Mouse (Mus musculus): Measurements from ENCODE around the gene Prodh2. TPM values are rescaled to one million over a fixed set of nuclear protein-coding genes. Genes with fewer than 3 reads are reported as not detected.

Gene Prodh2
- total RNA-seq, 1 experiment, result 0.80 TPM

DNA sequence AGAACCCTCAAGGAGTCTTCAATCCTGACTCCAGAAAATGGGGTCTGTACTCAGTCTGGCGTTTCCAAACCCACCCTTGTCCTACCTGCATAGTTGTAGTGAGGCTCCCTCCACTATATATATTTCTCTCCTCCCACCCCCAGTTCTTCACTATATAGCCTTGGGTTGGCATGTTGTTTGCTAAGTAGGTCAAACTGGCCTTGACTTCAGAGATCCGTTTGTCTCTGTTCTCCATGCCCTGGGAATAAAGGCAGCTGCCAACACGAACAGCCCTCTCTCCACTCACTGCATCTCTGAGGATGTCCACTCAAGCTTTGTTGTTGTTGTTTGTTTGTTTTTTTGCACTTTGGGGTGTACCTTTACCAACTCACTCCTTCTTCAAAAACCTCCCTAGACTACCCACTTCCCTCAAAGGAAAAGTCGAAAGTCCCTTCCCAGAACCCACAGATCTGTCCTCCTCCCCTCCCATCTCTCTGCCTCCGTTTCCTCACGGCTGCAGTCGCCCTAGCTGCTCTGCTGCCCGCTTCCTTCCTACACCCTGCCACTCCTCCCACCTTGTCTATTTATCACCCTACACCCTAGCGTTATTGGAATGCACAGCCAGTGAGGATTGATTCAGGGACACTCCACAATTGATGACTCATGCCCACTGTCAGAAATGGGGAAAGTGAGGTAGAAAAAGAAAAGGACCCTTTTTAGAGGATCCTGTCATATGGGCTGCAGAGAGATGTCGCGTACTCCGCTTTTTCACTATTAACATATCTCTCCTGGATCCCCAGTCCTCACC, 65.4 kb downstream of the Prodh2 start:
- in situ Hi-C loops (cut with MboI; ENCODE audit: low sequenced_read_pairs in 2 of 2, unreplicated experiment in 2 of 2), result no loop called here
- peaks cover 18% of the 10 kb centered on the region for H3K36me3 ChIP-seq (ENCODE audit: control insufficient read depth, insufficient read depth, low read length, poor library complexity, severe bottlenecking)
- TF ChIP-seq ZNF384 (IDR thresholded peaks at IDR 0.05; ENCODE audit: low read depth, low read length) (no peak), MAFK (IDR thresholded peaks at IDR 0.05; ENCODE audit: insufficient read depth, low read depth, low read length) (no peak)
- H3K27ac ChIP-seq (ENCODE audit: insufficient read depth, low read depth, low read length, poor library complexity, severe bottlenecking), result no peak overlapping the region
- H3K4me1 ChIP-seq (ENCODE audit: control insufficient read depth in 2 of 2, insufficient read depth in 2 of 2, low read length in 2 of 2, poor library complexity in 1 of 2), result peaks cover 4 to 12% of the 10 kb centered on the region in 2 experiments; a peak in 2 of 4 replicates
- H3K9ac ChIP-seq (ENCODE audit: insufficient read depth, low read depth, low read length, poor library complexity, severe bottlenecking), result peak overlapping the region; percentile 77
- H3K4me3 ChIP-seq (ENCODE audit: insufficient read depth in 1 of 2, low read depth in 1 of 2, low read length in 2 of 2, poor library complexity in 1 of 2, severe bottlenecking in 1 of 2), result peak overlapping the region; percentile 79 to 96
- DNase-seq (ENCODE audit: low read depth, low spot score), result no peak
- no peaks in the 10 kb centered on the region for H3K9me3 ChIP-seq (ENCODE audit: control insufficient read depth, insufficient read depth, low read depth, low read length)

DNA sequence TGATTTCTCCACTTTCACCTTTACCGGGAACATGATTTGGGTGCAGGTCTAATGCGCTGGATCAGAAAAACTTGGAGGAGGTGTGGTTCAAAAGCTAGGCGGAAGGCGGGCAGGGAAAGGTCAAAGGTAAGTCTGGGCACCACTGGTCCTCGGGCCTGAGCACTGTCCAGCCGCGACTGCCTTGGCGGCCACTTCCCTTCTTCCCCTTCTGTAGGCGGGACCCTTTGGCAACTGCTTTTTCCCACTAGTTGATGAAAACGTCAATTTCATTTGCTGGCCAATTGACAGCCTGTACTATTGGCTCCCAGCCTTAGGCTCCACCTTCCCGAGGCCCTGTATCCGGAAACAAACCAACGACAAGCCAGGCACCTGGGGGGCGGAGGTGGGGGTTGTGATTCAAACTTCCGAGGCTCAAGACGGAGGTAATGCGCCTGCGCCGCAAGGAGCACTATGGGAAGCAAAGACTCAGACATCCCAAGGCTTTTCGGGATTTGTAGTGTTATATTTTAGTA, 66.1 kb downstream of the Prodh2 start, which contains the start of gene Lin37:
Lin37 (minus strand) TSS at position 396 of the 512 bp plus-strand sequence.
- H3K9me3 ChIP-seq (ENCODE audit: control insufficient read depth, insufficient read depth, low read depth, low read length), result no peaks in the 10 kb centered on the region
- peaks cover 18% of the 10 kb centered on the region for H3K36me3 ChIP-seq (ENCODE audit: control insufficient read depth, insufficient read depth, low read length, poor library complexity, severe bottlenecking)
- TF ChIP-seq CHD2 (IDR thresholded peaks at IDR 0.05; ENCODE audit: low read depth, low read length), result peak; percentile 48; the same call in 1 of the 2 replicates
- TF ChIP-seq HCFC1 (IDR thresholded peaks at IDR 0.05; ENCODE audit: borderline replicate concordance, insufficient read depth, low read length), result peak; percentile 84
- TF ChIP-seq MAFK (IDR thresholded peaks at IDR 0.05; ENCODE audit: insufficient read depth, low read depth, low read length), result no peak
- TF ChIP-seq ZNF384 (IDR thresholded peaks at IDR 0.05; ENCODE audit: low read depth, low read length), result 0 out of 2 replicates have a peak, but pooled peaks have one; percentile 4
- TF ChIP-seq ZC3H11A (IDR thresholded peaks at IDR 0.05; ENCODE audit: borderline replicate concordance, low read depth, low read length), result no peak
- H3K27ac ChIP-seq (ENCODE audit: insufficient read depth, low read depth, low read length, poor library complexity, severe bottlenecking), result no peak within 1 kb of the TSS
- H3K4me1 ChIP-seq (ENCODE audit: control insufficient read depth in 2 of 2, insufficient read depth in 2 of 2, low read length in 2 of 2, poor library complexity in 1 of 2), result peaks cover 4 to 13% of the 10 kb centered on the region in 2 experiments; a peak in 2 of 4 replicates
- DNase-seq (ENCODE audit: low read depth, low spot score), result peak; percentile 96
- H3K4me3 ChIP-seq (ENCODE audit: insufficient read depth in 1 of 2, low read depth in 1 of 2, low read length in 2 of 2, poor library complexity in 1 of 2, severe bottlenecking in 1 of 2), result peak within 1 kb of the TSS; percentile 79 to 96
- in situ Hi-C loops (cut with MboI; ENCODE audit: low sequenced_read_pairs in 2 of 2, unreplicated experiment in 2 of 2), result no loop called here
- H3K9ac ChIP-seq (ENCODE audit: insufficient read depth, low read depth, low read length, poor library complexity, severe bottlenecking), result peak within 1 kb of the TSS; percentile 77

DNA sequence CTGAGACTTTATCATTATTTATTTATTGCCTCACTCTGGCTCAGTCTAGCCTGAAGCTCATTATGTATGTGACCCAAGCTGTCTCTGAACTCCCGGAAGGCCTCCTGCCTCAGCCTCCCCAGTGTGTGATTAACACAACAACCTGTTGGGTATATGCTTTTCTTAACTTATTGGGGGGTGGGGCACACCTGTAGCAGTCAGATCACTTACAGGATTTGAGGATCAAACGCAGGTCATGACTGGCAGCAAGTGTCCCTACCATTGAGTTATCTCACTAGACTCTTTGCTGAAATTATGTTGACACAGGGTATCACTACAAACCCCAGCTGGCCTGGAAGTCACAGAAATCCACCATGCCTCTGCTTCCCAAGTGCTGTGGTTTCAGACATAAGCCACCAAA, 66.9 kb downstream of the Prodh2 start:
- Histone ChIP-seq H3K27ac (ENCODE audit: insufficient read depth, low read depth, low read length, poor library complexity, severe bottlenecking) (no peak overlapping the region), H3K9me3 (ENCODE audit: control insufficient read depth, insufficient read depth, low read depth, low read length) (no peaks in the 10 kb centered on the region), H3K4me3 (ENCODE audit: insufficient read depth in 1 of 2, low read depth in 1 of 2, low read length in 2 of 2, poor library complexity in 1 of 2, severe bottlenecking in 1 of 2) (0 out of 4 replicates have a peak overlapping the region, but pooled peaks of 1 of the 2 experiments have one; percentile 96), H3K9ac (ENCODE audit: insufficient read depth, low read depth, low read length, poor library complexity, severe bottlenecking) (no peak overlapping the region; the same call in 1 of the 2 replicates), H3K36me3 (ENCODE audit: control insufficient read depth, insufficient read depth, low read length, poor library complexity, severe bottlenecking) (peaks cover 15% of the 10 kb centered on the region), H3K4me1 (ENCODE audit: control insufficient read depth in 2 of 2, insufficient read depth in 2 of 2, low read length in 2 of 2, poor library complexity in 1 of 2) (peaks cover 4 to 13% of the 10 kb centered on the region in 2 experiments; a peak in 2 of 4 replicates)
- no peak for DNase-seq (ENCODE audit: low read depth, low spot score)
- TF ChIP-seq CHD2 (IDR thresholded peaks at IDR 0.05; ENCODE audit: low read depth, low read length) (no peak), HCFC1 (IDR thresholded peaks at IDR 0.05; ENCODE audit: borderline replicate concordance, insufficient read depth, low read length) (no peak), ZC3H11A (IDR thresholded peaks at IDR 0.05; ENCODE audit: borderline replicate concordance, low read depth, low read length) (no peak), MAFK (IDR thresholded peaks at IDR 0.05; ENCODE audit: insufficient read depth, low read depth, low read length) (no peak), ZNF384 (IDR thresholded peaks at IDR 0.05; ENCODE audit: low read depth, low read length) (no peak)
- in situ Hi-C loops (cut with MboI; ENCODE audit: low sequenced_read_pairs in 2 of 2, unreplicated experiment in 2 of 2), result no loop called here

DNA sequence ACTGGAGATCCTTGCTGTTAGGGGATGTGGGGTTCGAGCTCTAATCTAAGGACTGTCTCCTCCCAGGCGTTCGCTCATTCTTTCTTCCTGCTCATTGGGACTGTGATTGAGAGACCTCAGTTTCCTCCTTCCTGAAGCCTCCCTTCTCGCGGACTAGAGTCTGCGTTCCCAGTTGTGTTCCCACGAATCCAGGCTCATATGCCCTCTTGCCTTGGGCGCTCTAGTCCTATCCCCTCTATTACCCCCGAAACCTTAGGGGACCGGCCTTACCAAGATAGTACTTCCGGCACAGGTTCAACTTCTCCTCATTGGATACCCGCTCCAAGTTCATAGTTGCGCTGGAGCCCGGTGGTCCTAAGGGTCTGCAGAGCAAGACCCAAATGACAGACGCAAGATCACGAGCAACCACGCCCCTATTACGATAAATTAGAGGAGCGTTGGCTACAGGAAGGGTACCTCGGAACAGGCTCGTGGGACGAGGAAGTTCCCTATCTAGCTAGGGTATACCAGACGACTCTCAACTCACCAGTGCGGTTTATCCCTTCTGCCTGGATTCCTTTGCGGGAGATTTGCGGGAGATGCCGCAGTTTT, 69.2 kb downstream of the Prodh2 start:
- Histone ChIP-seq H3K4me3 (ENCODE audit: insufficient read depth in 1 of 2, low read depth in 1 of 2, low read length in 2 of 2, poor library complexity in 1 of 2, severe bottlenecking in 1 of 2) (peak overlapping the region; percentile 97 to 99), H3K36me3 (ENCODE audit: control insufficient read depth, insufficient read depth, low read length, poor library complexity, severe bottlenecking) (peaks cover 2% of the 10 kb centered on the region; the same call in 1 of the 2 replicates), H3K9me3 (ENCODE audit: control insufficient read depth, insufficient read depth, low read depth, low read length) (no peaks in the 10 kb centered on the region), H3K27ac (ENCODE audit: insufficient read depth, low read depth, low read length, poor library complexity, severe bottlenecking) (peak overlapping the region; percentile 32; the same call in 1 of the 2 replicates), H3K4me1 (ENCODE audit: control insufficient read depth in 2 of 2, insufficient read depth in 2 of 2, low read length in 2 of 2, poor library complexity in 1 of 2) (peaks cover 4 to 26% of the 10 kb centered on the region in 2 experiments; a peak in 2 of 4 replicates), H3K9ac (ENCODE audit: insufficient read depth, low read depth, low read length, poor library complexity, severe bottlenecking) (peak overlapping the region; percentile 88)
- TF ChIP-seq ZNF384 (IDR thresholded peaks at IDR 0.05; ENCODE audit: low read depth, low read length), result no peak
- no peak for TF ChIP-seq MAFK (IDR thresholded peaks at IDR 0.05; ENCODE audit: insufficient read depth, low read depth, low read length)
- TF ChIP-seq HCFC1 (IDR thresholded peaks at IDR 0.05; ENCODE audit: borderline replicate concordance, insufficient read depth, low read length), result no peak
- TF ChIP-seq ZC3H11A (IDR thresholded peaks at IDR 0.05; ENCODE audit: borderline replicate concordance, low read depth, low read length), result no peak
- TF ChIP-seq CHD2 (IDR thresholded peaks at IDR 0.05; ENCODE audit: low read depth, low read length), result no peak
- no peak for DNase-seq (ENCODE audit: low read depth, low spot score)
- in situ Hi-C loops (cut with MboI; ENCODE audit: low sequenced_read_pairs in 2 of 2, unreplicated experiment in 2 of 2), result no loop called here

Other genes with a start within 250 kb of the Prodh2 start
- 1.2 and 2.7 TPM in 2 replicates for gene Thap8, start 213.5 kb upstream of the Prodh2 start, total RNA-seq (2012; rRNA removed)
- 21.6 and 30.5 TPM in 2 replicates for gene Wdr62, start 213.2 kb upstream of the Prodh2 start, total RNA-seq (2012; rRNA removed)
- gene Clip3, start 201.9 kb upstream of the Prodh2 start, total RNA-seq (2012; rRNA removed), result 4.4 and 5.4 TPM in 2 replicates
- gene Alkbh6, start 184.9 kb upstream of the Prodh2 start, total RNA-seq (2012; rRNA removed), result 24.5 and 37.8 TPM in 2 replicates
- gene Syne4, start 178.8 kb upstream of the Prodh2 start, total RNA-seq (2012; rRNA removed), result 14.5 and 25.5 TPM in 2 replicates
- 1.9 and 3.3 TPM in 2 replicates for gene E130208F15Rik, start 171.9 kb upstream of the Prodh2 start, total RNA-seq (2012; rRNA removed)
- gene Sdhaf1, start 169.7 kb upstream of the Prodh2 start, total RNA-seq (2012; rRNA removed), result 6.6 and 8.5 TPM in 2 replicates
- 2.6 and 4.4 TPM in 2 replicates for gene Lrfn3, start 130.8 kb upstream of the Prodh2 start, total RNA-seq (2012; rRNA removed)
- not detected in 2 replicates for gene Tyrobp, start 79.9 kb upstream of the Prodh2 start, total RNA-seq (2012; rRNA removed)
- gene Hcst, start 73.8 kb upstream of the Prodh2 start, total RNA-seq (2012; rRNA removed), result not detected in 2 replicates
- 4.2 and 8.2 TPM in 2 replicates for gene Nfkbid, start 71.9 kb upstream of the Prodh2 start, total RNA-seq (2012; rRNA removed)
- 36.9 and 63.7 TPM in 2 replicates for gene Aplp1, start 48.1 kb upstream of the Prodh2 start, total RNA-seq (2012; rRNA removed)
- gene Kirrel2, start 35.9 kb upstream of the Prodh2 start, total RNA-seq (2012; rRNA removed), result 10.7 and 29.8 TPM in 2 replicates
- 45.7 and 72.5 TPM in 2 replicates for gene Nphs1, start 35.3 kb upstream of the Prodh2 start, total RNA-seq (2012; rRNA removed)
- gene Arhgap33, start 41.4 kb downstream of the Prodh2 start, total RNA-seq (2012; rRNA removed), result 1.0 and 1.4 TPM in 2 replicates
- gene Hspb6, start 58.6 kb downstream of the Prodh2 start, total RNA-seq (2012; rRNA removed), result 1.6 and 4.1 TPM in 2 replicates
- 6.8 and 10.8 TPM in 2 replicates for gene Proser3, start 58.7 kb downstream of the Prodh2 start, total RNA-seq (2012; rRNA removed)
- gene Lin37, start 66.2 kb downstream of the Prodh2 start, total RNA-seq (2012; rRNA removed), result 12.4 and 15.8 TPM in 2 replicates
- gene U2af1l4, start 69.7 kb downstream of the Prodh2 start, total RNA-seq (2012; rRNA removed), result 56.9 and 65.8 TPM in 2 replicates
- 4.1 and 6.8 TPM in 2 replicates for gene Gm49396, start 69.7 kb downstream of the Prodh2 start, total RNA-seq (2012; rRNA removed)
- 64.9 and 65.3 TPM in 2 replicates for gene Psenen, start 70.0 kb downstream of the Prodh2 start, total RNA-seq (2012; rRNA removed)
- gene Igflr1, start 71.8 kb downstream of the Prodh2 start, total RNA-seq (2012; rRNA removed), result 1.3 and 3.3 TPM in 2 replicates
- 73.7 and 98.6 TPM in 2 replicates for gene Kmt2b, start 95.1 kb downstream of the Prodh2 start, total RNA-seq (2012; rRNA removed)
- 20.8 and 24.6 TPM in 2 replicates for gene Zbtb32, start 105.3 kb downstream of the Prodh2 start, total RNA-seq (2012; rRNA removed)
- gene Upk1a, start 119.2 kb downstream of the Prodh2 start, total RNA-seq (2012; rRNA removed), result 1.8 and 2.5 TPM in 2 replicates
- gene Cox6b1, start 132.5 kb downstream of the Prodh2 start, total RNA-seq (2012; rRNA removed), result 478 and 576 TPM in 2 replicates
- 1.5 and 2.1 TPM in 2 replicates for gene Etv2, start 142.2 kb downstream of the Prodh2 start, total RNA-seq (2012; rRNA removed)
- gene Rbm42, start 156.7 kb downstream of the Prodh2 start, total RNA-seq (2012; rRNA removed), result 66.5 and 86.0 TPM in 2 replicates
- gene Haus5, start 171.4 kb downstream of the Prodh2 start, total RNA-seq (2012; rRNA removed), result 25.1 and 41.4 TPM in 2 replicates
- gene Pmis2, start 178.0 kb downstream of the Prodh2 start, total RNA-seq (2012; rRNA removed), result 0.36 and 0.37 TPM in 2 replicates
- 1.1 and 2.4 TPM in 2 replicates for gene 2200002J24Rik, start 205.3 kb downstream of the Prodh2 start, total RNA-seq (2012; rRNA removed)
- gene Atp4a, start 218.6 kb downstream of the Prodh2 start, total RNA-seq (2012; rRNA removed), result 1.4 and 5.0 TPM in 2 replicates
- 137 and 155 TPM in 2 replicates for gene Tmem147, start 235.9 kb downstream of the Prodh2 start, total RNA-seq (2012; rRNA removed)